Mouse (Mus musculus): Measurements from ENCODE around the gene Col15a1.

The Col15a1 gene

GRCm38 (mm10) chr4:47231322-47231721, 23.4 kb downstream of the Col15a1 start:
- no peak for DNase-seq

- DNase-seq, result no peak
Observed at GRCm38 (mm10) chr4:47233192-47233835, 25.4 kb downstream of the Col15a1 start.

- peak; percentile 61 for DNase-seq
Observed at GRCm38 (mm10) chr4:47234667-47235267, 26.8 kb downstream of the Col15a1 start.

GRCm38 (mm10) chr4:47235312-47235711, 27.4 kb downstream of the Col15a1 start:
- DNase-seq, result no peak

- no peak for DNase-seq
Observed at GRCm38 (mm10) chr4:47236104-47236503, 28.1 kb downstream of the Col15a1 start.

GRCm38 (mm10) chr4:47237220-47237619, 29.3 kb downstream of the Col15a1 start:
- no peak for DNase-seq

- DNase-seq, result no peak
Observed at GRCm38 (mm10) chr4:47239114-47239513, 31.2 kb downstream of the Col15a1 start.

GRCm38 (mm10) chr4:47240901-47241300, 32.9 kb downstream of the Col15a1 start:
- no peak for DNase-seq

- DNase-seq, result no peak
Observed at GRCm38 (mm10) chr4:47242127-47242526, 34.2 kb downstream of the Col15a1 start.

GRCm38 (mm10) chr4:47244651-47245050, 36.7 kb downstream of the Col15a1 start:
- no peak for DNase-seq

- DNase-seq, result no peak
Observed at GRCm38 (mm10) chr4:47245621-47246020, 37.7 kb downstream of the Col15a1 start.

- DNase-seq, result peak; percentile 26
Observed at GRCm38 (mm10) chr4:47246811-47247210, 38.9 kb downstream of the Col15a1 start.

GRCm38 (mm10) chr4:47247574-47247973, 39.6 kb downstream of the Col15a1 start:
- DNase-seq, result no peak

- DNase-seq, result no peak
Observed at GRCm38 (mm10) chr4:47249193-47249592, 41.2 kb downstream of the Col15a1 start.

- peak; percentile 70 for DNase-seq
Observed at GRCm38 (mm10) chr4:47251069-47251468, 43.1 kb downstream of the Col15a1 start.

- DNase-seq, result peak; percentile 16
Observed at GRCm38 (mm10) chr4:47251693-47252435, 43.9 kb downstream of the Col15a1 start.

- DNase-seq, result no peak
Observed at GRCm38 (mm10) chr4:47252627-47253026, 44.7 kb downstream of the Col15a1 start.

- peak; percentile 40 for DNase-seq
Observed at GRCm38 (mm10) chr4:47255641-47256040, 47.7 kb downstream of the Col15a1 start.

GRCm38 (mm10) chr4:47258201-47258600, 50.2 kb downstream of the Col15a1 start:
- no peak for DNase-seq

- no peak for DNase-seq
Observed at GRCm38 (mm10) chr4:47261049-47261448, 53.1 kb downstream of the Col15a1 start.

- DNase-seq, result no peak
Observed at GRCm38 (mm10) chr4:47261919-47262318, 54.0 kb downstream of the Col15a1 start.

GRCm38 (mm10) chr4:47265555-47265954, 57.6 kb downstream of the Col15a1 start:
- no peak for DNase-seq

GRCm38 (mm10) chr4:47272452-47273130, 64.6 kb downstream of the Col15a1 start:
- no peak for DNase-seq

Measured in cerebellum, adult 9-10 months (tissue).